Mouse (Mus musculus) CD8-positive naive resting alpha-beta T cell, adult 2 months (primary cell): ENCODE measurements around the gene Aebp2.

Experiments used
- DNase-seq, 2 experiments: peaks; one replicate each; pipeline ENCODE4 v3.0.0; 2022; ENCODE audit warnings: low read depth in 2 of 2, low spot score in 2 of 2

The Aebp2 gene

GRCm38 (mm10) chr6:140689617-140690404 lies 67.3 kb downstream of the Aebp2 start:
- no peak for DNase-seq

GRCm38 (mm10) chr6:140692160-140692559 lies 69.7 kb downstream of the Aebp2 start:
- no peak for DNase-seq

- DNase-seq, result no peak
Measured at GRCm38 (mm10) chr6:140696192-140696879, 73.9 kb downstream of the Aebp2 start.

- DNase-seq, result no peak
Measured at GRCm38 (mm10) chr6:140697994-140698393, 75.5 kb downstream of the Aebp2 start.

DNA sequence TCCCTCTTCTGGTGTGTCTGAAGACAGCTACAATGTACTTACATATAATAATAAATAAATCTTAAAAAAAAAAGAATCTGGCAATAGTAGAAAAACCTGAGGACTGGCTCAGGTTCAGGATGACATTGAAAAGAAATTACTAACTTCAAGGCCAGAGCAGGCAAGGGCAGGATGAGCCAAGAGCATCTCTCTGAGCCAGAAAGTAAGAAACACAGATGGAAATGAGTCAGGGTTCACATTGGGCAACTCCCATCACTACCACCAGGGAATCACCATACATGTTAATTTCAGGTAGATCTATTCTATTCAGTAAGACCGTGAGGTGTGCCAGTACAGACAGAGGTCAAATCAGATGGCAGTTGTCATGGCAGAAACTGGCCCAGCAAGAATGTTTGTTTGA lies 76.1 kb downstream of the Aebp2 start:
- no peak for DNase-seq

DNA sequence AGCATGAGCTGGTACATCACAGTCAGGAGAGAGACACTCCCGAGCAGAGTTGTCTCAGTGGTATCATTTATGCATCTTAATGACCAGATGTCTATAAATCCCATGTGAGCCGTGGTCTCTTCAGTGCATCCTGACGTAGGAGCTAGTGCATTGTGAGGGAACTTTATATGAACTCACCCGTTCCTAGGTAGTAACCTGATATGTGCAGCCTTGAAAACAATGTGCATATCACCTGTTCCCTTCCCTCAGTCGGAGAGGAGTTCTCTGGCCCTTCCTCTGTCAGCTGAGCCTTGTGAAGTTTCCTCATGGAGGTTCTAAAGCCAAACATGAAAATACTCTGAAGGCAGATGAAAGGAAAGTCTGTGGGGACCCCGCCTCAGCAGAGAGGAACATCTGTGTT lies 78.8 kb downstream of the Aebp2 start:
- DNase-seq, result no peak

GRCm38 (mm10) chr6:140705132-140705531 lies 82.7 kb downstream of the Aebp2 start:
- DNase-seq, result no peak

- no peak for DNase-seq
Measured at GRCm38 (mm10) chr6:140706056-140706455, 83.6 kb downstream of the Aebp2 start.

- peak; percentile 56 to 63 for DNase-seq
Measured at GRCm38 (mm10) chr6:140708059-140708458, 85.6 kb downstream of the Aebp2 start.

GRCm38 (mm10) chr6:140709415-140710107 lies 87.1 kb downstream of the Aebp2 start:
- DNase-seq, result peak in 1 of 2 experiments; percentile 51

- peak; percentile 43 to 59 for DNase-seq
Measured at GRCm38 (mm10) chr6:140712754-140713153, 90.3 kb downstream of the Aebp2 start.

- DNase-seq, result peak; percentile 71 to 74
Measured at GRCm38 (mm10) chr6:140714905-140715365, 92.5 kb downstream of the Aebp2 start.

DNA sequence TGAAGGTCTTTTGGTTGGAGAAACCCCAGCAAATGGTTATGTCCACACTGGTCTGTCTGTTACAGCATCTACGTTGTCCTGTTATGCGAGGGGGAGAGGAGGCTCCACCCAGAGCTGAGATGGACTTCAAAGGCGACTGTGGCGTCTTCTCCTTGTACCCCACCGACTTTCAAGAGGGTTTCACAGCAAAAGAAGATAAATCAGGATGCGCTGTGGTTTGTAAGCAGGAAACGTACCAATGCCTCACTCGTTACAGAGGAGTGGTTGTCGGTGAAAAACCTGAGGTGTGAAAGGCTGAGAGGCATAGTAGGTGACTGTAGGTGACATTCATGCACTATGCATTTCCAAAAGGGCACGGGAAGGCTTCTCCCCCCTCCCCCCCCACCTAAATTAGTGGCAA lies 99.6 kb downstream of the Aebp2 start:
- peak; percentile 37 to 46 for DNase-seq
